Mouse (Mus musculus) right cerebral cortex, adult 18-20 months (tissue): ENCODE results near the gene Sag.
A peak's percentile ranks its signal among the peaks of the same experiment; 100 is the strongest.

Experiments
- DNase-seq: peaks from one replicate; pipeline ENCODE4 v3.0.0; 2022; ENCODE audit warnings: mixed read lengths

The Sag gene

GRCm38 (mm10) chr1:87803576-87803975, at the start of gene Sag:
Gene Sag, plus strand, starts transcription at chr1:87803680.
- DNase-seq: no peak

- peak; percentile 98 for DNase-seq
These were observed 47.6 kb upstream of the Sag start, which contains the start of gene Atg16l1 for GRCm38 (mm10) chr1:87755641-87756470. Gene Atg16l1, plus strand, starts transcription at chr1:87755870.

DNA sequence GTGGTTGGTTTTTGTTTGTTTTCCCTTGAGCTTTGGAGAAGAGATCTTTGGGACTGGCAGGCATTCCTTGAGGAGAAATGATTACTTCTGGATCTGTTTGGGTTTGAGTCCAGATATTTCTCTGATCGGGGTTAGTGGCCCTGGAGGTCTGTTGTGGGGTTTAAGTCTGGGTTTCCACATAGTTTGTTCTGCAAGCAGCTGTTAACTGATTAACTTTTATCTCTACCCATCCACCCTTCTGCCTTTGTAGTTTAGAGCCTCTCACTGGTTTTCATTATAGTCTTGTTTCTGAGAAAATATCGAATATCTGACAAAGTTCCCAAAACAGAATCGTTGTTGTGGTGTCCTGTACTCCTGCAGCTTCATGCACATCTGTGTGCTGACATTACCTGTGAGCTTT, 39.7 kb upstream of the Sag start:
- no peak for DNase-seq

GRCm38 (mm10) chr1:87765741-87766140, 37.7 kb upstream of the Sag start:
- DNase-seq: no peak

DNA sequence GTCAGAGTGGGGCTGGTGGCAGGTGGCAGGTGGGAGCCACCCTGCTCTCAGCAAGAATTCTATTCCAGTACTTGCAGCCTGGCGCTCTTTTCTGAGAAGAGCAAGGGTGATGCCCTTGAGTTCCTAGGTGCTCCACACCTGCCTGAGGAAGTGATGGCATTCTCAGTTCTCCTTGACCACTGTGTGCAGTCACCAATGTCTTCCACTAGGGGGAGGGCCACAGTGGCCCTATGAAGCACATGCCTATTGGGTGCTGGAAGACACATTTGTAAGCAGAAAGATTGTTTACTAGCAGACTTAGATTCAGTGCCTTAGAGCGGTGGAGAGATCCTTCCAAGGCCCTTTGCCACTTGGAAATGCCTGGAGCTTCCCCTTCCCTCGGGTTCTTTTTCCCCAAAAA, 37.2 kb upstream of the Sag start:
- no peak for DNase-seq

DNA sequence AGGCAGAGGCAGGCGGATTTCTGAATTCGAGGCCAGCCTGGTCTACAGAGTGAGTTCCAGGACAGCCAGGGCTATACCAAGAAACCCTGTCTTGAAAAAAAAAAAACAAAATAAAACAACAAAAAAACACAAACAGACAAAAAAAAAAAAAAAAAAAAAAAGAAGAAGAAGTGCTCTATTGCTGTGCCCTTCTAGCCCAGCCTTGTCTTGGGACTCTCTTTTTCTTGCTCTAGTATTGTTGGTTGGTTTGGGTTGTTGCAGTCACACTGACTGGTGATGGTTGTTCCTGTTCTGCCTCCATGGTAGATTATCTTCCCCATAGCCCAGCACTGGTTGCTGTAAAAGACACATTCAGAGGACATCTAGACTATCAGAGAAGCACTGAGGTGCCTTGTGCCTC, 34.2 kb upstream of the Sag start:
- DNase-seq: no peak

GRCm38 (mm10) chr1:87770486-87770885, 33.0 kb upstream of the Sag start:
- DNase-seq: no peak

DNA sequence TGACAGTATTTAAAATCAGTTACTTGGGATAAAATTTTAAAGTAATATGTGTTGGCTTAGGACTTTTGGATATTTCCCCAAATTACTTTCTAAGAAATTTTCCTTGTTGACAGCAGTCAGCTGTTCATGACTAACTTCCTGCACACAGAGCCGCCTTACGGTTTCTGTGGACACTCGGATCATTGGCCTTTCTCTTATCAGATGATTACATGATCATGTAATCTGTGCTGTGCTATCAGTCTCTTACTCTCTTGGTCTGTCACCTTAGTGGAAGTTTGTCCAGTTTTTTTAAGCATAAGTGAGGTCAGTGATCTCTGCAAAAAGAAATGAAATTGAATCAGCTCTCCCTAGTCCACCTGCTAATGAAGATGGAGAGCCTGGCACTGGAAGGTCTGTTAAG, 31.8 kb upstream of the Sag start:
- DNase-seq: no peak

GRCm38 (mm10) chr1:87773336-87773735, 30.1 kb upstream of the Sag start:
- no peak for DNase-seq

- DNase-seq: no peak
These were observed 28.6 kb upstream of the Sag start for GRCm38 (mm10) chr1:87774845-87775244.

- DNase-seq: no peak
These were observed 24.2 kb upstream of the Sag start for GRCm38 (mm10) chr1:87779204-87779785.

GRCm38 (mm10) chr1:87785703-87786102, 17.8 kb upstream of the Sag start:
- DNase-seq: no peak

DNA sequence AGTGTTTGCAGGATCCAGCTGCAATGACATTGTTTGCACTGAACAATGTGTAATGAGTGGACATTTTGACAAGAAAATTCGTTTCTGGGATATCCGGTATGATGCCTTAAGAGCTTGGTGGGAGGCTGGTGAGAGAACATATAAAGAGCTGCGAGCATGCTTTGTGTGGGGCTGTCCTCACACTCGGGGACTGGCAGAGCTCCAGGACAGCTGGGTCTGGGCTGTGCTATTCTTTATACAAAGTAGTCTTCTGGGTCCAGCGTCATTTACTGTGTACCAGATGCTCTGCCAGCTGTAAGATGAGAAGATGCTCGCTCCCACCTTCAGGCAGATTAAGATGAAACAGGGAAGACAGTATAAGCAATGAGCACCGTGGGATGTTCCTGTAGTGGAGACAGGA, 17.2 kb upstream of the Sag start:
- DNase-seq: peak; percentile 81

DNA sequence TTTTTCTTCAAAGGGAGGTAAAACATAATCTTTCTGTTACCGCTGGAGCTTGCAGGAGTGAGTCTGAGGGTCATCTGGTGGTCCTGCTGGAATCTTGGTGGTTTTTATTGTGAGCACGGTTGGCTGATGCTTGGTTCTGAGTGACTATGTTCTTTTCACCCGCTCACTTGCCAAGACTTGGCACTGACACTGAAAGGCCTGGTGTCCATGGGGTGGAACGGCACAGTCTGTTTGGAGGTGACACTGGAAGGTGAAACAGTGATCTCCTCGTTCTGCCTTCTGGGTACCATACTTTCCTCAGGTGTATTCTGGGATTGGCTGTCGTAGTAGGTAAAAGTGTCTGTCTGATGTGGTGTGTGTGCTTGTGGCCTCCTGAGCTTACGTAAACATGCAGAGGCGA, 13.8 kb upstream of the Sag start:
- DNase-seq: no peak

- DNase-seq: peak; percentile 19
These were observed 10.9 kb upstream of the Sag start for GRCm38 (mm10) chr1:87792438-87793137.

- DNase-seq: no peak
These were observed 10.4 kb upstream of the Sag start for GRCm38 (mm10) chr1:87793138-87793449.

DNA sequence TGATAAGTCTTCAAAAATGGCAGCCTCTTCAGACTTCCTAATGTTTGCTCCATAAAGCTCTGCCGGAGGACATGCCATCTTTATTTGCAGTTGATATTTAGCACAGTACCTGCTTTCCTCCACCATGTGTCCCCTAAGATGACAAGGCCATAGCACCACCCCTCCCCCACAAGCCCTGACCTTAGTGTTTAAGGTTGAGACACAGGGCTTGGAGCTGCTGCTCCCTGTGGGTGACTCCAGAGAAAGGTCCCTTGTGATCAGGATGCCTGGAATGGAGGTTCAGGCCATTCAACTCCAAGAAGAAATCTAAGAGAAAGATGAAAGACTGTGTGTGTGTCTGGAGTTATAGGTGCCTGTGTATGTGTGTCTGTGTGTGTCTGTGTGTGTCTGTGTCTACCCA, 5.8 kb upstream of the Sag start:
- no peak for DNase-seq

DNA sequence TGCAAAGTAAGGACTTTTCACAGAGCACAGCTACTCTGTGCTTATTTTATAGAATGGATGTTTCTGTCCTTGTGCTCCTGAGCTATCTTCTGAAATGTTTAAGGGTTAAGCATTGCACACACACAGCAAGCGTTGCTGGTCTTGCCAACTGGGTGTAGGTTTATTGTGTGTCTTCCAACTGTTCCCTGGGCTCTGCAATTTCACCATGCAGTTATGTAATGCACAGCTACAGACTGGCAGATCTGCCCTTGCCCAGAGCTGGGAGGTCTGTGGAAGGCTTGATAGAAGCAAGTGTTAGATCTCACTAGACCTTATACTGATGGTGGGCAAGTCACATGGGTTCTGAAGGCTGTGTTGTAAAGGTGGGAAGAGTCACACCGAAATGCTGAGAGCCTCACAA, 5.2 kb upstream of the Sag start:
- DNase-seq: peak; percentile 52

DNA sequence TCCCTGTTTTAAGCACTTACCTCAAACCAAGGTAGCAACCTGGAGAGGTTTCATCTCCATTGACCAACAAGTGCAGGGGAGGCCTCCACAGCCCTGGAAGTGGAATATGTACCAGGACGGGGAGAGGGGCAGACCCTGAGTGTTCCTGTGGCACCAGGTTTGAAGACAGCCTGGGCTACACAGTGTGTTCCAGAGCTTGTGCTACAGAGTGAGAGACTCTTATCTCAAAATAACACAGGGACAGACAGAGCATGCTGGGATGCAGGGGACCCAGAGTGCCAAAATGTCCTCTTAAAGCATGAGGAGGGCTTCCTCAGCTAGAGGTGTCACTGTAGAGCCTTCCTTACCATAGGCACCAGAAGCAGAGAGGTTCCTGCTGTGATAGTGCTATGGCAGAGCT, 4.3 kb downstream of the Sag start:
- DNase-seq: no peak

GRCm38 (mm10) chr1:87811391-87811790, 7.9 kb downstream of the Sag start:
- no peak for DNase-seq

- no peak for DNase-seq
These were observed 8.6 kb downstream of the Sag start for GRCm38 (mm10) chr1:87812061-87812460.

GRCm38 (mm10) chr1:87813155-87813554, 9.7 kb downstream of the Sag start:
- peak; percentile 79 for DNase-seq

GRCm38 (mm10) chr1:87813681-87814080, 10.2 kb downstream of the Sag start:
- no peak for DNase-seq

- no peak for DNase-seq
These were observed 21.0 kb downstream of the Sag start for GRCm38 (mm10) chr1:87824420-87824995.
